Mouse (Mus musculus) gastrocnemius, postnatal 4 days (tissue): ENCODE measurements around the gene Kcnk5. TPM values are rescaled to one million over a fixed set of nuclear protein-coding genes. Genes with fewer than 3 reads are reported as not detected.

Experiments
- DNase-seq, 2 experiments: peaks; one replicate each; pipeline ENCODE4 v3.0.0; 2021 to 2022; ENCODE audit warnings: low spot score in 2 of 2, mixed read lengths in 2 of 2
- total RNA-seq, 2 experiments: library from RNA; stranded (reverse); gene quantifications; 2 replicates each; pipeline ENCODE4 v1.2.3; 2021

Gene Kcnk5
- total RNA-seq, 2 experiments from 2014 or later, result 1.6 to 2.9 TPM

- DNase-seq, result no peak
Measured at GRCm38 (mm10) chr14:20202655-20203181, 21.1 kb upstream of the Kcnk5 start.

- DNase-seq, result no peak
Measured at GRCm38 (mm10) chr14:20201066-20201683, 19.6 kb upstream of the Kcnk5 start.

- DNase-seq, result no peak
Measured at GRCm38 (mm10) chr14:20193103-20193715, 11.6 kb upstream of the Kcnk5 start.

- DNase-seq, result no peak
Measured at GRCm38 (mm10) chr14:20191136-20191735, 9.6 kb upstream of the Kcnk5 start.

GRCm38 (mm10) chr14:20189751-20190150, 8.1 kb upstream of the Kcnk5 start:
- no peak for DNase-seq

GRCm38 (mm10) chr14:20185426-20185825, 3.8 kb upstream of the Kcnk5 start:
- DNase-seq, result no peak

- no peak for DNase-seq
Measured at GRCm38 (mm10) chr14:20183701-20184100, 2.1 kb upstream of the Kcnk5 start.

- no peak for DNase-seq
Measured at GRCm38 (mm10) chr14:20182596-20182995, 987 bp upstream of the Kcnk5 start.

- peak in 1 of 2 experiments; percentile 36 for DNase-seq
Measured at GRCm38 (mm10) chr14:20180751-20181162, 852 bp downstream of the Kcnk5 start.

GRCm38 (mm10) chr14:20180304-20180703, 1.3 kb downstream of the Kcnk5 start:
- DNase-seq, result no peak

GRCm38 (mm10) chr14:20179731-20180280, 1.8 kb downstream of the Kcnk5 start:
- DNase-seq, result no peak

GRCm38 (mm10) chr14:20179080-20179479, 2.5 kb downstream of the Kcnk5 start:
- DNase-seq, result no peak

GRCm38 (mm10) chr14:20178593-20178992, 3.0 kb downstream of the Kcnk5 start:
- no peak for DNase-seq

- DNase-seq, result no peak
Measured at GRCm38 (mm10) chr14:20177494-20178123, 4.0 kb downstream of the Kcnk5 start.

GRCm38 (mm10) chr14:20175705-20176104, 5.9 kb downstream of the Kcnk5 start:
- DNase-seq, result no peak

GRCm38 (mm10) chr14:20175114-20175513, 6.5 kb downstream of the Kcnk5 start:
- DNase-seq, result no peak

- no peak for DNase-seq
Measured at GRCm38 (mm10) chr14:20174696-20175095, 6.9 kb downstream of the Kcnk5 start.

- no peak for DNase-seq
Measured at GRCm38 (mm10) chr14:20173873-20174490, 7.6 kb downstream of the Kcnk5 start.

GRCm38 (mm10) chr14:20172924-20173323, 8.7 kb downstream of the Kcnk5 start:
- no peak for DNase-seq

- DNase-seq, result no peak
Measured at GRCm38 (mm10) chr14:20172509-20172908, 9.1 kb downstream of the Kcnk5 start.

- no peak for DNase-seq
Measured at GRCm38 (mm10) chr14:20171840-20172239, 9.8 kb downstream of the Kcnk5 start.
